Mouse (Mus musculus): ENCODE measurements around the gene Vezt. TPM values are rescaled to one million over a fixed set of nuclear protein-coding genes. Genes with fewer than 3 reads are reported as not detected.

Vezt gene
- polyA plus RNA-seq, 1 experiment from 2014 or later: 29.7 TPM

DNA sequence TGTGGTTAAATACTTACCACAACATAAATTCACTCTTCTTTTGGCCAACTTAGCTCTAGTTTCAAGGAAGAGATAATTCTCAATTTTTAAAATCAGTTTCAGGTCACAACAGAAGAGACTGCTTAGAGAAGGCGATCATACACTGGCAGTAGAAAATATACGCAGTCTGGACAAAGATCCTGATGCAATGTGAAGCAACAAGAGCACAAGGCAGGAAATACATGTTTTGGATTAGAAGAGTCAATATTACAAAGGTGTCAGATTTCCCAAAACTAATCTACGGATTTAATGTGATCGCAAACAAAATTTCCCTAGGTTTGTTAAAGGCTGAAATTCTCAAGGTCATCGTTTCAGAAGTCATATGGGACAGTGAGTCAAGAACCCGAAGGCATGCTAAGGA, 4.5 kb downstream of the Vezt start:
- Histone ChIP-seq H3K4me1 (ENCODE audit: control insufficient read depth, insufficient read depth, low read length) (peaks cover 7% of the 10 kb centered on the region; the same call in 1 of the 2 replicates), H3K36me3 (ENCODE audit: control insufficient read depth, insufficient read depth, low read length) (peaks cover 4% of the 10 kb centered on the region), H3K9me3 (ENCODE audit: control insufficient read depth, low read depth, low read length) (no peaks in the 10 kb centered on the region), H3K4me2 (replicated peaks; ENCODE audit: low read depth, low read length) (no peak overlapping the region), H3K27ac (ENCODE audit: low read length) (no peak overlapping the region), H3K4me3 (ENCODE audit: low read depth, low read length) (no peak overlapping the region), H3K9ac (replicated peaks; ENCODE audit: low read depth, low read length) (no peak overlapping the region), H3K27me3 (ENCODE audit: control insufficient read depth, insufficient read depth, low read length) (no peaks in the 10 kb centered on the region)
- WGBS: 94% methylated on average over 6 of the region's 6 CpGs
- ATAC-seq (ENCODE audit: insufficient number of reproducible peaks, insufficient read depth, low FRiP score, low read depth): no peak

DNA sequence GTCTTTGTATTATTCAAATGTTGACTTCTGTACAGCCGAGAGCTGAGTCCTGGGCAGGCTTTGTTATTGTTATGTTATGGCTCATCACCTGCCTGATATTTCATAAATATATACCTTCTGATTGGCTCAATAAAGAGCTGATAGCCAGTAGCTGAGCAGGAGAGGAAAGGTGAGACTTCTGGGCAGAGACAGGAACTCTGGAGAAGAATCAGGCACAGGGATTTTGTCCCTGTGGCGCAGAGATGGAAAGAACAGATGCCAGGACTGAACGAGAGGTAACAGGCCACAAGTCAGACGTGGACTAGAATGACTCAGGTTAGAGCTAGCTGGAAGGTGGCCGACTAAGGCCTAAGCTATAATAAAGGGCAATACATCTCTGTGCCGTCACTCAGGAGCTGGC, 7.1 kb downstream of the Vezt start:
- no peaks in the 10 kb centered on the region for H3K27me3 ChIP-seq (ENCODE audit: control insufficient read depth, insufficient read depth, low read length)
- H3K9ac ChIP-seq (replicated peaks; ENCODE audit: low read depth, low read length): no peak overlapping the region
- H3K27ac ChIP-seq (ENCODE audit: low read length): no peak overlapping the region
- H3K4me3 ChIP-seq (ENCODE audit: low read depth, low read length): no peak overlapping the region
- H3K9me3 ChIP-seq (ENCODE audit: control insufficient read depth, low read depth, low read length): no peaks in the 10 kb centered on the region
- peaks cover 4% of the 10 kb centered on the region for H3K36me3 ChIP-seq (ENCODE audit: control insufficient read depth, insufficient read depth, low read length)
- WGBS: 79% methylated on average over 6 of the region's 6 CpGs
- ATAC-seq (ENCODE audit: insufficient number of reproducible peaks, insufficient read depth, low FRiP score, low read depth): no peak
- H3K4me1 ChIP-seq (ENCODE audit: control insufficient read depth, insufficient read depth, low read length): no peaks in the 10 kb centered on the region
- H3K4me2 ChIP-seq (replicated peaks; ENCODE audit: low read depth, low read length): no peak overlapping the region

DNA sequence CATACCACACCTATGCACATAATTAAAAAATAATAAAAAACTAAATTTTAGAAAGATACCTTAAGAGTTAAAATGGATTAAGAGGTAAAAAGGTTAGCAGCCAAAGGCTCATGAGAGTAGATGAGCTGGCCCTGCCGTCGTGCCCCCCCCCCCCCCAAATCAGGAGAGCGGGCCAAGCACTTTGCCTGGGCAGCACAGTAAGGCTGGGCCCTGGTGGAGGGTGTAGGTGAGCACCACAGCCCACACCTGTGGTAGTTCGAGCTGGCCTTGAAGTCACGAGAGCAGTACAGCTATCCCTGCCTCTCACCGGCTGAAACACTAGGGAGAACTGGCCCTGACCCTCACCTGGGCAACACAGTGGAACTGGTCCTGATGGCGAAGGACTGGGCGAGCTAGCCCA, 10.5 kb downstream of the Vezt start:
- Histone ChIP-seq H3K4me2 (replicated peaks; ENCODE audit: low read depth, low read length) (no peak overlapping the region), H3K4me3 (ENCODE audit: low read depth, low read length) (no peak overlapping the region), H3K9ac (replicated peaks; ENCODE audit: low read depth, low read length) (no peak overlapping the region), H3K9me3 (ENCODE audit: control insufficient read depth, low read depth, low read length) (no peaks in the 10 kb centered on the region), H3K27ac (ENCODE audit: low read length) (no peak overlapping the region), H3K4me1 (ENCODE audit: control insufficient read depth, insufficient read depth, low read length) (no peaks in the 10 kb centered on the region), H3K36me3 (ENCODE audit: control insufficient read depth, insufficient read depth, low read length) (no peaks in the 10 kb centered on the region), H3K27me3 (ENCODE audit: control insufficient read depth, insufficient read depth, low read length) (no peaks in the 10 kb centered on the region)
- ATAC-seq (ENCODE audit: insufficient number of reproducible peaks, insufficient read depth, low FRiP score, low read depth): no peak
- WGBS: 94% methylated on average over 8 of the region's 8 CpGs

DNA sequence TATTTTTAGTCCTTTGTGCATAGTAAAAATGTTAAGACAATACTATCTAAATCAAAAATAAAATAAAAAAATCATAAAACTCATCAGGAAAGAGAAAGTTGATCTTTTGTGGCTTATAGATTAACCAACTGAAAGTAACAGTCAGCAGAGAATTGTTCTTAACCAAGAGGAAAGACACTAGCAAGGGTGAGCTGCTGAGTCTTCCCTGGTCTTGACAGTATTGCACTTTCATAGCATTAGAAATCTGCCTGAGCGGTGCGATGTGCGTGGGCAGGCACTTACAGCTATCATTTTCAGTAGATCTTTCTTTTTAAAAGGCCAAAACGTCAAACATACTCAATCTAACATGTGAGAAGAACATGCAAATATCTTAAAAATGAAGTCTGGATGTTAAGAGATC, 14.6 kb downstream of the Vezt start:
- 69% methylated on average over 4 of the region's 4 CpGs for WGBS
- Histone ChIP-seq H3K27me3 (ENCODE audit: control insufficient read depth, insufficient read depth, low read length) (no peaks in the 10 kb centered on the region), H3K4me3 (ENCODE audit: low read depth, low read length) (no peak overlapping the region), H3K9ac (replicated peaks; ENCODE audit: low read depth, low read length) (no peak overlapping the region), H3K9me3 (ENCODE audit: control insufficient read depth, low read depth, low read length) (no peaks in the 10 kb centered on the region), H3K36me3 (ENCODE audit: control insufficient read depth, insufficient read depth, low read length) (no peaks in the 10 kb centered on the region), H3K4me1 (ENCODE audit: control insufficient read depth, insufficient read depth, low read length) (0 out of 2 replicates have a peak, but pooled peaks cover 2% of the 10 kb centered on the region), H3K4me2 (replicated peaks; ENCODE audit: low read depth, low read length) (no peak overlapping the region), H3K27ac (ENCODE audit: low read length) (no peak overlapping the region)
- no peak for ATAC-seq (ENCODE audit: insufficient number of reproducible peaks, insufficient read depth, low FRiP score, low read depth)

DNA sequence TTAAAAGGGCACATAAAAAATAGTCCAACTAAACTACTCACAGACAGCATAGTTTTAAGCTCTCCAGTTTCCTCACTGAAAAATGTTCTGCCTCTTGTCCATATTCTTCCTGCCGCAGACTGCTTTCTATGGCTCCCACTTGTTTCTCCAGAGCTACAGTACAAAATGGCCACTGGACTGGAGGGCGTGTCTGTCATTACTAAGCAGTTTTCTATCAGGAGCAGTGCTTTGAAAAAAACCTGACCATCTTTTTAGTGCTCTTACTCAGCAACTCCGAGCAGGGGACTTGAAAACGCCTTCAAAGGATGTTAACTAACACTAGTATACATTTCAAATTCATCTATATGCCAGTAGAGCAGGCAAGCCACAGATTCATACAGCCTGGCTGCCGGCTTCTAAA, 15.0 kb downstream of the Vezt start:
- 0 out of 2 replicates have a peak, but pooled peaks cover 2% of the 10 kb centered on the region for H3K4me1 ChIP-seq (ENCODE audit: control insufficient read depth, insufficient read depth, low read length)
- H3K9me3 ChIP-seq (ENCODE audit: control insufficient read depth, low read depth, low read length): no peaks in the 10 kb centered on the region
- no peak overlapping the region for H3K4me3 ChIP-seq (ENCODE audit: low read depth, low read length)
- WGBS: 50% methylated on average over 5 of the region's 5 CpGs
- no peak overlapping the region for H3K4me2 ChIP-seq (replicated peaks; ENCODE audit: low read depth, low read length)
- ATAC-seq (ENCODE audit: insufficient number of reproducible peaks, insufficient read depth, low FRiP score, low read depth): no peak
- no peak overlapping the region for H3K27ac ChIP-seq (ENCODE audit: low read length)
- H3K9ac ChIP-seq (replicated peaks; ENCODE audit: low read depth, low read length): no peak overlapping the region
- H3K27me3 ChIP-seq (ENCODE audit: control insufficient read depth, insufficient read depth, low read length): no peaks in the 10 kb centered on the region
- no peaks in the 10 kb centered on the region for H3K36me3 ChIP-seq (ENCODE audit: control insufficient read depth, insufficient read depth, low read length)

DNA sequence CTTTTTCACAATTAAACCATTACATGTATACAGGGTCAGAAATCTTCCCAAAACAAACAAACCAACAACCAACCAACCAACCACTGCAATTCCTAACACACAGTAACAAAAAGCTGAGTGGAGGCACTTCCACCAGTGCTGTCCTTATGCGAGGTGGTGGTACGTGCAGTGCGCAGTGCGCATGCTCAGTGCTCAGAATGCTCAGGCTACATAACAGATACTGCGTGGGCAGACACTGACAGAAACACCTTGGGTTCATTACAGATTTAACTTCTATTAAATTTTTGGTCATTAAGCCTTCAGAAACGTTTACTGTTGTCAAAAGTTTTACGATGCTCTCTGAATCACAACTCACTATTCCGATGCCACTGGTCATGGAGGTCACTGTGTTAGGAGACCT, 18.2 kb downstream of the Vezt start:
- no peak for ATAC-seq (ENCODE audit: insufficient number of reproducible peaks, insufficient read depth, low FRiP score, low read depth)
- Histone ChIP-seq H3K27ac (ENCODE audit: low read length) (no peak overlapping the region), H3K4me2 (replicated peaks; ENCODE audit: low read depth, low read length) (no peak overlapping the region), H3K4me3 (ENCODE audit: low read depth, low read length) (no peak overlapping the region), H3K9ac (replicated peaks; ENCODE audit: low read depth, low read length) (no peak overlapping the region), H3K4me1 (ENCODE audit: control insufficient read depth, insufficient read depth, low read length) (0 out of 2 replicates have a peak, but pooled peaks cover 2% of the 10 kb centered on the region), H3K36me3 (ENCODE audit: control insufficient read depth, insufficient read depth, low read length) (no peaks in the 10 kb centered on the region), H3K9me3 (ENCODE audit: control insufficient read depth, low read depth, low read length) (no peaks in the 10 kb centered on the region), H3K27me3 (ENCODE audit: control insufficient read depth, insufficient read depth, low read length) (no peaks in the 10 kb centered on the region)
- WGBS: 91% methylated on average over 8 of the region's 8 CpGs

DNA sequence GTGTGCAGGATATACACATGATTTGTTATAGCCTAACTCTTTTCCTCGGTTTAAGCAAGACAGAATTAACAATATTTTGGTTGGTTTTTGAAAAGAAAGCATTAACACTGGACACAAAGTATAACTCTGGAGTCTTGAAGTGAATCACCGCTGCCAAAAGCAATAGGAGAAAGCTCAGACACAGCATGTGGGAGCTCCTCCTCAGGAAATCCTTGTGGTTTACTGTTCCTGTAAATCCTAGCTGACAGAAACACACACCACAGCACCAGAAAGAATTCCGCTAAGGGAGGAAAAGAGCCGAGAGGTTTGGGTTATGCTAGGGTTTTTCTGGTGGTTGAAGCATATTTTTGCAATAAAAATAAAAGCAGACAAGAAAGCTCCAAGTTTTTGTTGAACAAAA, 21.4 kb downstream of the Vezt start:
- no peaks in the 10 kb centered on the region for H3K9me3 ChIP-seq (ENCODE audit: control insufficient read depth, low read depth, low read length)
- ATAC-seq (ENCODE audit: insufficient number of reproducible peaks, insufficient read depth, low FRiP score, low read depth): no peak
- 60% methylated on average over 4 of the region's 4 CpGs for WGBS
- H3K27me3 ChIP-seq (ENCODE audit: control insufficient read depth, insufficient read depth, low read length): no peaks in the 10 kb centered on the region
- H3K4me2 ChIP-seq (replicated peaks; ENCODE audit: low read depth, low read length): no peak overlapping the region
- peaks cover 2% of the 10 kb centered on the region; the same call in 1 of the 2 replicates for H3K4me1 ChIP-seq (ENCODE audit: control insufficient read depth, insufficient read depth, low read length)
- H3K9ac ChIP-seq (replicated peaks; ENCODE audit: low read depth, low read length): no peak overlapping the region
- H3K36me3 ChIP-seq (ENCODE audit: control insufficient read depth, insufficient read depth, low read length): no peaks in the 10 kb centered on the region
- no peak overlapping the region for H3K4me3 ChIP-seq (ENCODE audit: low read depth, low read length)
- no peak overlapping the region for H3K27ac ChIP-seq (ENCODE audit: low read length)

DNA sequence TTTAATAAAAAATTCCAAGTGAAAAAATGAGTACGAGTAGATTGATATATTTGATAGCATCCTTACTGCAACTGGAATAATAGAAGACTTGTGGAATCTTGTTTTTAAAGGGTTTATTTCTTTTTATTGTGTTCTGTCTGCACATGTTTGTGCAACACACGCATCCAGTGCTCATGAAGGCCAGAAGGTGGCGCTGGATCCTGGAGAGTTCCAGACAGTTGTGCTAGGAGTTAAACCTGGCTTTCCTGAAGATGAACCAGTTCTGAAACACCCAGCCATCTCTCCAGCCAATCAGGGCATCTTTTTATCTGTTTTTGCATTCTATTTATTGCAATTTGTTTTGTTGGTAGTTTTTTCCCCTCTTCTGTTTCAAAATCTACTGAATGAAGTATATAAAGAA, 22.4 kb downstream of the Vezt start:
- Histone ChIP-seq H3K9ac (replicated peaks; ENCODE audit: low read depth, low read length) (no peak overlapping the region), H3K27me3 (ENCODE audit: control insufficient read depth, insufficient read depth, low read length) (no peaks in the 10 kb centered on the region), H3K27ac (ENCODE audit: low read length) (no peak overlapping the region), H3K4me3 (ENCODE audit: low read depth, low read length) (no peak overlapping the region), H3K4me1 (ENCODE audit: control insufficient read depth, insufficient read depth, low read length) (peaks cover 2% of the 10 kb centered on the region; the same call in 1 of the 2 replicates), H3K36me3 (ENCODE audit: control insufficient read depth, insufficient read depth, low read length) (no peaks in the 10 kb centered on the region), H3K4me2 (replicated peaks; ENCODE audit: low read depth, low read length) (no peak overlapping the region), H3K9me3 (ENCODE audit: control insufficient read depth, low read depth, low read length) (no peaks in the 10 kb centered on the region)
- WGBS: 59% methylated on average over 3 of the region's 3 CpGs
- no peak for ATAC-seq (ENCODE audit: insufficient number of reproducible peaks, insufficient read depth, low FRiP score, low read depth)

DNA sequence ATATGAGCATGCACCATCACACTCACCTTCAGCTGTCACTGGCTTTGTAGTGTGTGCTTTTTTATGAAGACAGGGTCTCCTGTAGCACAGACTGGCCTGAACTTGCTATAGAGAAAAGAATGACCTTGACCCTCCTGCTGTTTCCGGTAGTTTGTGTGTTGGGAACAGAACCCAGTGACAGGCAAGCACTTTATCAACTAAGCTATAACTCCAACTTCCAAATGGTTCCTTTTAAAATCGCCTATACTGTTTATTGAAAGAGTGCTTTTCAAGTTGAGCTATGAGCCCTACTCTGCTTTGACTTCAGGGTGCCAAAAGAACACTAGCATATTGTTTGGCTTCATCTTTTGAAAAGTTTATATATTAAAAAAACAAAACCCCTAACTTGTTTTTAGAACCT, 24.6 kb downstream of the Vezt start:
- no peak overlapping the region for H3K9ac ChIP-seq (replicated peaks; ENCODE audit: low read depth, low read length)
- no peaks in the 10 kb centered on the region for H3K9me3 ChIP-seq (ENCODE audit: control insufficient read depth, low read depth, low read length)
- no peak overlapping the region for H3K27ac ChIP-seq (ENCODE audit: low read length)
- H3K36me3 ChIP-seq (ENCODE audit: control insufficient read depth, insufficient read depth, low read length): no peaks in the 10 kb centered on the region; the same call in 1 of the 2 replicates
- ATAC-seq (ENCODE audit: insufficient number of reproducible peaks, insufficient read depth, low FRiP score, low read depth): no peak
- no peaks in the 10 kb centered on the region; the same call in 1 of the 2 replicates for H3K4me1 ChIP-seq (ENCODE audit: control insufficient read depth, insufficient read depth, low read length)
- 28% methylated on average over 2 of the region's 2 CpGs for WGBS
- H3K27me3 ChIP-seq (ENCODE audit: control insufficient read depth, insufficient read depth, low read length): no peaks in the 10 kb centered on the region
- H3K4me3 ChIP-seq (ENCODE audit: low read depth, low read length): no peak overlapping the region
- no peak overlapping the region for H3K4me2 ChIP-seq (replicated peaks; ENCODE audit: low read depth, low read length)

Data from stomach, embryonic 14.5 days (tissue).